Mouse (Mus musculus) limb, embryonic 11.5 days (tissue): Measurements from ENCODE around the gene Rgcc. TPM values are rescaled to one million over a fixed set of nuclear protein-coding genes. Genes with fewer than 3 reads are reported as not detected.

Experiments used
- ATAC-seq: fragments of 200-750 bp; cut with Nextera tagmentation; 2 replicates; pipeline ENCODE4 v1.8.0; 2017; ENCODE audit warnings: low read depth; ENCODE audit not compliant: insufficient number of reproducible peaks, low FRiP score, low TSS enrichment
- DNase-seq: peaks from one replicate; pipeline ENCODE4 v3.0.0-alpha.2; 2015; ENCODE audit warnings: low spot score
- H3K27ac ChIP-seq: fragments of 300-500 bp; sonication (generic); replicated peaks from 2 replicates; pipeline ENCODE4 v1.5.1; 2014; ENCODE audit warnings: low read depth, mild to moderate bottlenecking, low read length
- H3K27me3 ChIP-seq: fragments of 300-500 bp; sonication (generic); 2 replicates; pipeline ENCODE4 v1.6.1; 2014; ENCODE audit warnings: mild to moderate bottlenecking, low read length, mixed read lengths; ENCODE audit not compliant: control insufficient read depth, insufficient read depth
- H3K36me3 ChIP-seq: fragments of 300-500 bp; sonication (generic); 2 replicates; pipeline ENCODE4 v1.6.1; 2014; ENCODE audit warnings: mild to moderate bottlenecking, low read length, moderate library complexity, mixed read lengths; ENCODE audit not compliant: control insufficient read depth, insufficient read depth
- H3K4me1 ChIP-seq: fragments of 300-500 bp; sonication (generic); 2 replicates; pipeline ENCODE4 v1.6.1; 2014; ENCODE audit warnings: low read length, mixed read lengths; ENCODE audit not compliant: control insufficient read depth, insufficient read depth
- H3K4me2 ChIP-seq: fragments of 300-500 bp; sonication (generic); 2 replicates; pipeline ENCODE4 v1.6.1; 2014; ENCODE audit warnings: low read depth, mild to moderate bottlenecking, moderate library complexity; ENCODE audit not compliant: severe bottlenecking
- H3K4me3 ChIP-seq: fragments of 300-500 bp; sonication (generic); 2 replicates; pipeline ENCODE4 v1.5.1; 2014; ENCODE audit warnings: low read depth, low read length
- H3K9ac ChIP-seq: fragments of 300-500 bp; sonication (generic); 2 replicates; pipeline ENCODE4 v1.6.1; 2014; ENCODE audit warnings: mild to moderate bottlenecking, low read length
- H3K9me3 ChIP-seq: fragments of 300-500 bp; sonication (generic); 2 replicates; pipeline ENCODE4 v1.6.1; 2016; ENCODE audit warnings: low read length; ENCODE audit not compliant: control insufficient read depth
- WGBS: fragments of 180-500 bp; shearing (Covaris S2); extraction: QIAGEN DNeasy Blood & Tissue Kit; methylation state at CpG from one replicate; pipeline ENCODE4 v1.1.7; 2014; 5-methylcytosine and 5-hydroxymethylcytosine counted together
- polyA plus RNA-seq: library from polyadenylated mRNA; unstranded; fragments of >200 nt; fragmentation: Nextera tagmentation; extraction: Ambion mirVana; gene quantifications from 2 replicates; pipeline ENCODE4 v1.2.1, GENCODE M21; 2014

The Rgcc gene
- polyA plus RNA-seq, 1 experiment from 2014 or later: 19.6 TPM

DNA sequence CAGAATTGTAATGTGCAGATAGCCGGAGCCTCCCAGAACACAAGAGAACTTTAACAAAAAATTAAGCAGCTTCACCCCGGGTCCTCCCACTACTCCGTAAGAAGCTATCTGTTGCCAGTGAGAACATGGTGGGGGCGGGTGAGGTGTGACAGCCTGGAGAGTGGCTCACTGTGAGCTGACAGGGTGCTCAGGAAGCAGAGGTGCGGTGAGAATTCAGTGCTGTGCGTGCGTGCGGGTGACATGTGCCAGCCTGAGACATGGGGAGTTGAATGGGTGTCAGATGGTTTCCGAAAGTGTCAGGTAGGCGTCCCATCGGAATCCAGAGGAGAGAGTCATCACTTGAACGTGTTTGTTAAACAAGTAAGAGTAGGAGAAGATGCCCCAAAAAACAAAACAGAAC, 62.0 kb downstream of the Rgcc start:
- Histone ChIP-seq H3K4me2 (no peak overlapping the region), H3K27ac (no peak overlapping the region), H3K27me3 (no peaks in the 10 kb centered on the region), H3K4me3 (no peak overlapping the region), H3K9me3 (no peaks in the 10 kb centered on the region), H3K36me3 (no peaks in the 10 kb centered on the region), H3K9ac (no peak overlapping the region), H3K4me1 (no peaks in the 10 kb centered on the region)
- ATAC-seq (no peak), DNase-seq (no peak)
- WGBS: 94% methylated on average over 12 of the region's 12 CpGs

Other genes with a start within 250 kb of the Rgcc start
- not detected in 2 replicates for gene Zfp957, start 54.3 kb downstream of the Rgcc start, polyA plus RNA-seq
- 49.1 and 51.5 TPM in 2 replicates for gene Naa16, start 89.1 kb upstream of the Rgcc start, polyA plus RNA-seq
- gene Mtrf1, start 96.1 kb upstream of the Rgcc start, polyA plus RNA-seq: 9.0 and 9.9 TPM in 2 replicates
- gene Kbtbd7, start 124.9 kb upstream of the Rgcc start, polyA plus RNA-seq: 18.7 and 20.8 TPM in 2 replicates
- gene Kbtbd6, start 150.2 kb upstream of the Rgcc start, polyA plus RNA-seq: 5.8 and 7.3 TPM in 2 replicates
- gene Elf1, start 179.5 kb upstream of the Rgcc start, polyA plus RNA-seq: 7.5 and 7.8 TPM in 2 replicates
- gene Wbp4, start 179.9 kb upstream of the Rgcc start, polyA plus RNA-seq: 58.9 and 59.4 TPM in 2 replicates